Mouse (Mus musculus) embryonic facial prominence, embryonic 15.5 days (tissue): ENCODE results near the gene Gm17174. TPM values are rescaled to one million over a fixed set of nuclear protein-coding genes. Genes with fewer than 3 reads are reported as not detected.
"Not testable (repeated sequence)": the region's sequence is repeated elsewhere in the genome, so short reads cannot be mapped to it uniquely, and the experiment has no call there.

Experiments
- ATAC-seq: fragments of 200-750 bp; cut with Nextera tagmentation; 2 replicates; pipeline ENCODE4 v1.8.0; 2017; ENCODE audit warnings: low read depth, moderate TSS enrichment; ENCODE audit not compliant: insufficient number of reproducible peaks, low FRiP score, low TSS enrichment
- H3K27ac ChIP-seq: fragments of 300-500 bp; sonication (generic); replicated peaks from 2 replicates; pipeline ENCODE4 v1.5.1; 2015; ENCODE audit warnings: mild to moderate bottlenecking, inconsistent platforms
- H3K27me3 ChIP-seq: fragments of 300-500 bp; sonication (generic); 2 replicates; pipeline ENCODE4 v1.6.1; 2015; ENCODE audit warnings: inconsistent platforms
- H3K36me3 ChIP-seq: fragments of 300-500 bp; sonication (generic); 2 replicates; pipeline ENCODE4 v1.6.1; 2015; ENCODE audit warnings: mild to moderate bottlenecking, inconsistent platforms
- H3K4me1 ChIP-seq: fragments of 300-500 bp; sonication (generic); 2 replicates; pipeline ENCODE4 v1.6.1; 2015; ENCODE audit warnings: inconsistent platforms
- H3K4me2 ChIP-seq: fragments of 300-500 bp; sonication (generic); replicated peaks from 2 replicates; pipeline ENCODE4 v1.6.1; 2015; ENCODE audit warnings: mild to moderate bottlenecking, inconsistent platforms
- H3K4me3 ChIP-seq: fragments of 300-500 bp; sonication (generic); replicated peaks from 2 replicates; pipeline ENCODE4 v1.5.1; 2015; ENCODE audit warnings: mild to moderate bottlenecking, inconsistent platforms
- H3K9ac ChIP-seq: fragments of 300-500 bp; sonication (generic); 2 replicates; pipeline ENCODE4 v1.6.1; 2015; ENCODE audit warnings: inconsistent platforms
- H3K9me3 ChIP-seq: fragments of 300-500 bp; sonication (generic); replicated peaks from 2 replicates; pipeline ENCODE4 v1.6.1; 2016; ENCODE audit warnings: inconsistent platforms
- WGBS: fragments of 180-500 bp; shearing (Covaris S2); methylation state at CpG from one replicate; pipeline ENCODE4 v1.1.7; 2015; 5-methylcytosine and 5-hydroxymethylcytosine counted together
- polyA plus RNA-seq: library from polyadenylated mRNA; unstranded; fragments of >200 nt; fragmentation: Nextera tagmentation; extraction: Ambion mirVana; gene quantifications from 2 replicates; pipeline ENCODE4 v1.2.1, GENCODE M21; 2015

Gm17174 gene
- not detected in 2 replicates for polyA plus RNA-seq

DNA sequence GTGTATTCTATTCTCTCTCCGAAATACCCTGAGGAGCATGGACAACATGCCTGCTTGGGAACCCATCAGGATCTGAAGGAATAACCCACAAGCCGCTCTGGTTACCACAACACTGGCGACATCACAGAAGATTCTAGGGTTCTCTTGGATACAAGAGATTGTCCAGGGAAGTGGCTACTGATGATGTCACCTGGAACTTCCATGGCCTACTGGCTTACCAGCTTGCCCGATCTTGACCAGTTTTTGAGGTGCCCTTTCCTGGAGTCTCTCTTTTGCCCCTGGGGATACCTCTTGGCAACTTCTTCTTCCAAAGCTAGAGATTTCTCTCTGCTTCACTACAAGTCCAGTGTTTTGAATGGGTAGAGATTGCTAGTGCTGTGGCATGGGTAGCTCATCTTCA, at the start of gene Gm17174:
Gm17174 (minus strand) TSS at position 101 of the 400 bp plus-strand sequence.
- not testable (repeated sequence) for H3K9me3 ChIP-seq, H3K4me2 ChIP-seq, H3K4me1 ChIP-seq, ATAC-seq, H3K36me3 ChIP-seq, H3K4me3 ChIP-seq, H3K27ac ChIP-seq, H3K9ac ChIP-seq, H3K27me3 ChIP-seq
- WGBS: 93% methylated on average over 4 of the region's 4 CpGs

GRCm38 (mm10) chr14:51635566-51635965, 43.6 kb upstream of the Gm17174 start, which contains the start of gene Gm4181:
Gene Gm4181, minus strand, starts transcription at chr14:51635666.
- not testable (repeated sequence) for H3K36me3 ChIP-seq, H3K27ac ChIP-seq
- WGBS: 88% methylated on average over 1 of the region's 1 CpGs

DNA sequence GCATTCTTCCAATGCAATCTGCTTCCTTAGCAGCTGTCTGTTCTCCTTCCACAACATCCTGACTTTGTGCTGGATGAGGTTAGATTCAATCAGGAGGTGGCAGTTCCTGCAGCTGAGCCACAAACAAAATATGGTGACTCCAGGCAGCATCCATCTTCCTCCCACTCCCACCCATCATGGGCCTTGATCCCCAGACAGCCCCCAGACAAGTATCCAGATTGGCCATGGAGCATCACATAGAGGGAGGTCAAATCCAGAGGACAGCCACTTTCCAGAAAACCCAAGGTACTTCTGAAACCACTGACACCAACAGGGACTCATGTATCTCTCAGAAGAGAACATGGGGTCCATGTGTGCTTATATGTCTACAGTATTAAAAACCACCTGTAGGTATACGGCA, 40.5 kb upstream of the Gm17174 start:
- 96% methylated on average over 1 of the region's 1 CpGs for WGBS
- not testable (repeated sequence) for ATAC-seq, H3K4me1 ChIP-seq

More at GRCm38 (mm10) chr14:51635566-51635965, 43.6 kb upstream of the Gm17174 start, which contains the start of gene Gm4181:
- H3K4me3 ChIP-seq, H3K27me3 ChIP-seq, H3K4me2 ChIP-seq, ATAC-seq, H3K9me3 ChIP-seq, H3K4me1 ChIP-seq, H3K9ac ChIP-seq: not testable (repeated sequence)

GRCm38 (mm10) chr14:51611210-51611609, 19.3 kb upstream of the Gm17174 start, which contains the start of gene Gm17078:
Gene Gm17078, minus strand, starts transcription at chr14:51611310.
- Histone ChIP-seq H3K4me3 (no peak within 1 kb of the TSS), H3K36me3 (no peaks in the 10 kb centered on the region), H3K9ac (no peak within 1 kb of the TSS), H3K9me3 (no peaks in the 10 kb centered on the region), H3K27me3 (no peaks in the 10 kb centered on the region), H3K4me2 (no peak within 1 kb of the TSS), H3K4me1 (no peaks in the 10 kb centered on the region), H3K27ac (no peak within 1 kb of the TSS)
- no peak for ATAC-seq
- WGBS: 80% methylated on average over 1 of the region's 1 CpGs

More for the DNA sequence above, 40.5 kb upstream of the Gm17174 start:
- not testable (repeated sequence) for H3K27me3 ChIP-seq, H3K36me3 ChIP-seq, H3K9ac ChIP-seq, H3K4me2 ChIP-seq, H3K4me3 ChIP-seq, H3K27ac ChIP-seq, H3K9me3 ChIP-seq

GRCm38 (mm10) chr14:51573963-51574362, 18.0 kb downstream of the Gm17174 start, which contains the start of gene Gm17175:
Gene Gm17175, minus strand, starts transcription at chr14:51574063.
- not testable (repeated sequence) for H3K4me3 ChIP-seq, ATAC-seq, H3K9ac ChIP-seq, H3K36me3 ChIP-seq, H3K4me1 ChIP-seq, H3K4me2 ChIP-seq, H3K27ac ChIP-seq, H3K27me3 ChIP-seq, H3K9me3 ChIP-seq
- 90% methylated on average over 2 of the region's 2 CpGs for WGBS

GRCm38 (mm10) chr14:51552490-51552889, 39.4 kb downstream of the Gm17174 start, which contains the start of gene Gm5622:
Gene Gm5622, plus strand, starts transcription at chr14:51552790.
- H3K27ac ChIP-seq: no peak within 1 kb of the TSS
- H3K9ac ChIP-seq: no peak within 1 kb of the TSS
- no peaks in the 10 kb centered on the region for H3K4me1 ChIP-seq
- no peaks in the 10 kb centered on the region for H3K9me3 ChIP-seq
- 89% methylated on average over 4 of the region's 4 CpGs for WGBS
- H3K27me3 ChIP-seq: no peaks in the 10 kb centered on the region
- no peak within 1 kb of the TSS for H3K4me3 ChIP-seq
- H3K4me2 ChIP-seq: no peak within 1 kb of the TSS
- H3K36me3 ChIP-seq: no peaks in the 10 kb centered on the region
- no peak for ATAC-seq

Other genes starting within 250 kb of the Gm17174 start
- gene Gm7247, start 230.4 kb downstream of the Gm17174 start, polyA plus RNA-seq: not detected in 2 replicates
- not detected in 2 replicates for gene Vmn2r88, start 181.3 kb downstream of the Gm17174 start, polyA plus RNA-seq
- gene Vmn2r89, start 140.3 kb downstream of the Gm17174 start, polyA plus RNA-seq: not detected in 2 replicates
- not detected in 2 replicates for gene Gm5622, start 39.3 kb downstream of the Gm17174 start, polyA plus RNA-seq
- gene Gm17175, start 18.1 kb downstream of the Gm17174 start, polyA plus RNA-seq: not detected in 2 replicates
- gene Gm17078, start 19.2 kb upstream of the Gm17174 start, polyA plus RNA-seq: not detected in 2 replicates
- not detected in 2 replicates for gene Gm4181, start 43.5 kb upstream of the Gm17174 start, polyA plus RNA-seq
- gene Gm17079, start 103.3 kb upstream of the Gm17174 start, polyA plus RNA-seq: not detected in 2 replicates
- gene Gm5800, start 125.0 kb upstream of the Gm17174 start, polyA plus RNA-seq: not detected in 2 replicates
- gene Ang4, start 181.5 kb upstream of the Gm17174 start, polyA plus RNA-seq: not detected in 2 replicates
- gene AY358078, start 207.9 kb upstream of the Gm17174 start, polyA plus RNA-seq: not detected in 2 replicates